Mouse (Mus musculus): ENCODE measurements around the gene Shank2. TPM values are rescaled to one million over a fixed set of nuclear protein-coding genes. Genes with fewer than 3 reads are reported as not detected.

Shank2 gene
- polyA plus RNA-seq, 1 experiment from 2014 or later = 0.92 TPM

GRCm38 (mm10) chr7:144173869-144174268 is 172.1 kb downstream of the Shank2 start:
- H3K27me3 ChIP-seq (ENCODE audit: insufficient read depth, low read length) = 0 out of 2 replicates have a peak, but pooled peaks cover 6% of the 10 kb centered on the region
- DNase-seq = no peak
- TF ChIP-seq CTCF (IDR thresholded peaks at IDR 0.05; ENCODE audit: low read depth) (no peak), EP300 (IDR thresholded peaks at IDR 0.05; ENCODE audit: low read depth) (no peak)
- no peak overlapping the region for H3K27ac ChIP-seq (ENCODE audit: low read depth)
- no peaks in the 10 kb centered on the region for H3K4me1 ChIP-seq (ENCODE audit: insufficient read depth)
- H3K4me2 ChIP-seq (ENCODE audit: low read depth, low read length) = no peak overlapping the region
- H3K36me3 ChIP-seq (replicated peaks; ENCODE audit: insufficient read depth, low read length) = no peaks in the 10 kb centered on the region
- H3K9me3 ChIP-seq (ENCODE audit: low read length) = no peaks in the 10 kb centered on the region
- no peak overlapping the region for H3K4me3 ChIP-seq (ENCODE audit: low read depth, low read length)
- no peak overlapping the region for H3K9ac ChIP-seq (replicated peaks)
- WGBS (ENCODE audit: insufficient replicate concordance) = 86% methylated on average over 6 of the region's 6 CpGs
- no peak for ATAC-seq

DNA sequence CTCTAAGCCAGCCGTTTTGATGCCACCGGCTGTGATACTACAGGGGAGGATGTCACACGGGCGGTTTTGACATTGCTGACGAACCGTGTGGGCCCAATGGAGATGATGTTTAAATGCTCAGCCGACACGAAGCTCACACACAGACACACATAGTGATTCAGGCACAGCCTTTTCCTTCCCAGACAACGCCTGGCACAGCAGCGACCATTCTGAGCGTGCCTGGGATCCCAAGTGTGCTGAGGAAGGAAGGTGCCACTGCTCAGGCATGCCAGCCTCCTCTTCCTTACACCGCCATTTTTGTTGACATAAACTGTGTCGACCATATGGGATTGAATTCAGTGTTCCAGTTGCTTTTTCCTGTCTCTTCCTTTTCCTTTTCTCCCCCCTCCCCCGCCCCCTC is 172.6 kb downstream of the Shank2 start:
- no peak for ATAC-seq
- no peaks in the 10 kb centered on the region for H3K4me1 ChIP-seq (ENCODE audit: insufficient read depth)
- no peak overlapping the region for H3K9ac ChIP-seq (replicated peaks)
- H3K4me2 ChIP-seq (ENCODE audit: low read depth, low read length) = no peak overlapping the region
- TF ChIP-seq EP300 (IDR thresholded peaks at IDR 0.05; ENCODE audit: low read depth) = no peak
- no peak for TF ChIP-seq CTCF (IDR thresholded peaks at IDR 0.05; ENCODE audit: low read depth)
- no peak for DNase-seq
- H3K4me3 ChIP-seq (ENCODE audit: low read depth, low read length) = no peak overlapping the region
- WGBS (ENCODE audit: insufficient replicate concordance) = 73% methylated on average over 14 of the region's 14 CpGs
- no peaks in the 10 kb centered on the region for H3K9me3 ChIP-seq (ENCODE audit: low read length)
- 0 out of 2 replicates have a peak, but pooled peaks cover 6% of the 10 kb centered on the region for H3K27me3 ChIP-seq (ENCODE audit: insufficient read depth, low read length)
- H3K36me3 ChIP-seq (replicated peaks; ENCODE audit: insufficient read depth, low read length) = no peaks in the 10 kb centered on the region
- H3K27ac ChIP-seq (ENCODE audit: low read depth) = no peak overlapping the region

GRCm38 (mm10) chr7:144175025-144175424 is 173.3 kb downstream of the Shank2 start:
- H3K27ac ChIP-seq (ENCODE audit: low read depth) = no peak overlapping the region
- ATAC-seq (no peak), DNase-seq (no peak)
- H3K27me3 ChIP-seq (ENCODE audit: insufficient read depth, low read length) = 0 out of 2 replicates have a peak, but pooled peaks cover 6% of the 10 kb centered on the region
- TF ChIP-seq EP300 (IDR thresholded peaks at IDR 0.05; ENCODE audit: low read depth) (no peak), CTCF (IDR thresholded peaks at IDR 0.05; ENCODE audit: low read depth) (no peak)
- no peak overlapping the region for H3K9ac ChIP-seq (replicated peaks)
- no peaks in the 10 kb centered on the region for H3K36me3 ChIP-seq (replicated peaks; ENCODE audit: insufficient read depth, low read length)
- H3K9me3 ChIP-seq (ENCODE audit: low read length) = no peaks in the 10 kb centered on the region
- H3K4me3 ChIP-seq (ENCODE audit: low read depth, low read length) = no peak overlapping the region
- no peaks in the 10 kb centered on the region for H3K4me1 ChIP-seq (ENCODE audit: insufficient read depth)
- no peak overlapping the region for H3K4me2 ChIP-seq (ENCODE audit: low read depth, low read length)
- 31% methylated on average over 7 of the region's 7 CpGs for WGBS (ENCODE audit: insufficient replicate concordance)

DNA sequence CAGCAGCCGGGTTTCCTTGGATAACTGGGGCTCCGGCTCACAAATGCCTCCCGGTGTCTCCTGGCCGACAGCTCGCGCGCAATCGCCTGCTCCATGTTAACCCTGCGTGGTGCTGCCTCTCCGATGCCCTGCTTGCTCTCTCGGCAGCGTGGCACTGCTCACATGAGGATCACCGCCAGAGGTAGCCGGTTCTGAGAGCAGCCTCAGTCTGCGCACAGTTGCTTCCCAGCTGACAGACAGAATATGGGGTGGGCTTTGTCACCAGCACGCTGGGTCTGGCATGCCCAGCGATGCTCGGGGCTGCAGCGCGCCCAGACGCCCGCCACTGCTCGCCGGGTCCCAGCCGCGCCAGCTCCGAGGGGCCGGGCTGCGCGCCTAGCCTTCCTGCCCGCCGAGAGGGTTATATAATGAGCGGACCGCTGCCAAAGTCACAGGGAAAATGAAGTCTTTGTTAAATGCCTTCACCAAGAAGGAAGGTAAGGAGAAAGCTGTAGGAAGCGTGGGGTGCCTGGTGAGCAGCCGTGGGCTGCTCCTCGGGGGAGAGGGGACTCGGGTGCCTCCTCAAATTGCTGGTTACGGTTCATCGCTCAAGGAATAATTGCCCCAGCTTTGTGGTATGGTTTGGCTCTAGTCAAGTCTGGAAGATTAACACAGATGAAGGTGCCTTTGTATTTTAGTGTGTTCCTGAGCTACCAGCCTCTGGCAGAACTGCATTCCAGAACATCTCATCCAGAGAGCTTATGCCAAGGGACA is 173.9 kb downstream of the Shank2 start:
- no peak overlapping the region for H3K9ac ChIP-seq (replicated peaks)
- H3K27me3 ChIP-seq (ENCODE audit: insufficient read depth, low read length) = 0 out of 2 replicates have a peak, but pooled peaks cover 6% of the 10 kb centered on the region
- no peaks in the 10 kb centered on the region for H3K9me3 ChIP-seq (ENCODE audit: low read length)
- H3K36me3 ChIP-seq (replicated peaks; ENCODE audit: insufficient read depth, low read length) = no peaks in the 10 kb centered on the region
- no peak overlapping the region for H3K27ac ChIP-seq (ENCODE audit: low read depth)
- 19% methylated on average over 40 of the region's 40 CpGs for WGBS (ENCODE audit: insufficient replicate concordance)
- no peak for TF ChIP-seq CTCF (IDR thresholded peaks at IDR 0.05; ENCODE audit: low read depth)
- TF ChIP-seq EP300 (IDR thresholded peaks at IDR 0.05; ENCODE audit: low read depth) = no peak
- no peak overlapping the region for H3K4me2 ChIP-seq (ENCODE audit: low read depth, low read length)
- no peak for ATAC-seq
- H3K4me3 ChIP-seq (ENCODE audit: low read depth, low read length) = no peak overlapping the region
- H3K4me1 ChIP-seq (ENCODE audit: insufficient read depth) = no peaks in the 10 kb centered on the region
- DNase-seq = no peak

GRCm38 (mm10) chr7:144176234-144176730 is 174.6 kb downstream of the Shank2 start:
- Histone ChIP-seq H3K36me3 (replicated peaks; ENCODE audit: insufficient read depth, low read length) (no peaks in the 10 kb centered on the region), H3K4me2 (ENCODE audit: low read depth, low read length) (no peak overlapping the region), H3K4me1 (ENCODE audit: insufficient read depth) (no peaks in the 10 kb centered on the region), H3K9me3 (ENCODE audit: low read length) (no peaks in the 10 kb centered on the region), H3K9ac (replicated peaks) (no peak overlapping the region), H3K4me3 (ENCODE audit: low read depth, low read length) (no peak overlapping the region), H3K27ac (ENCODE audit: low read depth) (no peak overlapping the region), H3K27me3 (ENCODE audit: insufficient read depth, low read length) (0 out of 2 replicates have a peak, but pooled peaks cover 6% of the 10 kb centered on the region)
- 48% methylated on average over 3 of the region's 3 CpGs for WGBS (ENCODE audit: insufficient replicate concordance)
- no peak for TF ChIP-seq CTCF (IDR thresholded peaks at IDR 0.05; ENCODE audit: low read depth)
- TF ChIP-seq EP300 (IDR thresholded peaks at IDR 0.05; ENCODE audit: low read depth) = no peak
- no peak for ATAC-seq
- DNase-seq = no peak

GRCm38 (mm10) chr7:144179436-144179835 is 177.7 kb downstream of the Shank2 start:
- Histone ChIP-seq H3K9me3 (ENCODE audit: low read length) (no peaks in the 10 kb centered on the region), H3K36me3 (replicated peaks; ENCODE audit: insufficient read depth, low read length) (no peaks in the 10 kb centered on the region), H3K4me2 (ENCODE audit: low read depth, low read length) (no peak overlapping the region), H3K4me1 (ENCODE audit: insufficient read depth) (no peaks in the 10 kb centered on the region), H3K9ac (replicated peaks) (no peak overlapping the region), H3K27ac (ENCODE audit: low read depth) (no peak overlapping the region), H3K4me3 (ENCODE audit: low read depth, low read length) (no peak overlapping the region), H3K27me3 (ENCODE audit: insufficient read depth, low read length) (0 out of 2 replicates have a peak, but pooled peaks cover 6% of the 10 kb centered on the region)
- DNase-seq (no peak), ATAC-seq (no peak)
- 82% methylated on average over 6 of the region's 6 CpGs for WGBS (ENCODE audit: insufficient replicate concordance)
- no peak for TF ChIP-seq CTCF (IDR thresholded peaks at IDR 0.05; ENCODE audit: low read depth)
- TF ChIP-seq EP300 (IDR thresholded peaks at IDR 0.05; ENCODE audit: low read depth) = no peak

Measured in liver, postnatal 0 days (tissue).